Mouse (Mus musculus) Patski (cell line): ENCODE measurements around the gene Rae1. TPM values are rescaled to one million over a fixed set of nuclear protein-coding genes. Genes with fewer than 3 reads are reported as not detected.

Experiments used
- ATAC-seq: fragments of 100-300 bp; one replicate; pipeline ENCODE4 v1.8.0; 2021
- CTCF ChIA-PET: fragments of 350-600 bp; sonication (Branson Sonifier 250); formaldehyde crosslinking; loops from one replicate; lab custom pipeline; 2022; ENCODE audit warnings: inconsistent platforms; lab: Charles Lee
- POLR2A ChIA-PET: fragments of 350-600 bp; sonication (Branson Sonifier 250); formaldehyde crosslinking; loops from one replicate; lab custom pipeline; 2022; ENCODE audit warnings: antibody characterized with exemption, inconsistent platforms; lab: Charles Lee
- DNase-seq: peaks from one replicate; pipeline ENCODE4 v3.0.0-alpha.2; 2011; ENCODE audit warnings: low read depth, low spot score
- H3K27me3 ChIP-seq: fragments of 371-371 bp; one replicate; pipeline ENCODE4 v1.5.1; 2021
- CTCF ChIP-seq: fragments of 100-300 bp; IDR thresholded peaks from one replicate; pipeline ENCODE4 v1.5.1; 2021
- in situ Hi-C: fragments of 300-500 bp; cut with MboI; formaldehyde crosslinking; loops from 3 replicates; pipeline ENCODE4 v1.11.1; 2018; ENCODE audit warnings: low pct_unique_long_range_greater_than_20kb, mixed read lengths
- polyA plus RNA-seq: library from polyadenylated mRNA; unstranded; gene quantifications from one replicate; pipeline ENCODE4 v1.2.3, GENCODE M21; 2021

Rae1 gene
- polyA plus RNA-seq, 1 experiment from 2014 or later: 77.6 TPM

DNA sequence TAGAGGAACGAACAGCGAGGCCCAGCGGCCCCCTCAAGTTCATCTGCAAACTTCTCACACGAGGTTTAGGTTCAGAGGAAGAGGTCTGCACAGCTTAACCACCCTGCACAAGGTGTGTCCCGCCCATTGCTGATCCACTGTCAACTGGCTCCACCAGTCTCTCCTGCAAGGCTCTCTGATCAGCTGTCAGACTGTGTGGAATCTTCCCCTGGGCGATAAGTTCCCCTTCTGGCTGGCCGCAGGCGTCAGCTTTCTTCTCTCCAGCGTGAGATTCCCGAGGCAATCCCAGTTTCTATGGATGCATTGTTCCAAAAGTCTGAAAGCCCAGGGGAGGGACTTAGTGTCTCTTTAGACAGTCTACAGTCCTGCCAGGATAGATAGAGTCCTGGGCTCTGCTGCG is 58.3 kb downstream of the Rae1 start:
- TF ChIP-seq CTCF: no peak
- ATAC-seq (no peak), DNase-seq (no peak)
- in situ Hi-C loops: no loop called here
- no peaks in the 10 kb centered on the region for H3K27me3 ChIP-seq
- POLR2A ChIA-PET: no interaction called here
- CTCF ChIA-PET: no interaction called here

DNA sequence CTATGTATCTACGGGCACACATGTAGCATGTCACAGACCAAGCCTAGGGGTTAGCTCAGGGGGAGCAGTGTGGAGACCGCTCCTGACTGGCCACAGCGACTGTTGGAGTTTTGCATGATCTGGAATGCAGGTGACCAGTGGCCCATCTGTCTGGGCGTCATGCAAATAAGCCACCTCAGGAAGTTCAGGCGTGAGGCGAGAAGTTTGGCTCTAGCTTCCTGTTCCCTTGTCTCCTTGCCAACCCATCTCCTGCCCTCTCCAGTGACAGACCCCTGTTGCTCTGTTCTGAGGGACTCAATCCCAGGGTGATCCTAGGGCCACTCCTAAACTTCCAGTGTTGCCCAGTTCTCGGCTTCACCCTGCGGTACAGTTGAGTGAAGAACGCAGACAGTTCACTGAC is 60.5 kb downstream of the Rae1 start:
- DNase-seq: no peak
- in situ Hi-C loops: no loop called here
- ChIA-PET POLR2A (no interaction called here), CTCF (interaction anchor here (1.1 kb wide), 1 partner anchor 12 kb away, joined by 3 read pairs; no protein-coding TSS in a partner anchor)
- no peak for TF ChIP-seq CTCF
- H3K27me3 ChIP-seq: no peaks in the 10 kb centered on the region
- ATAC-seq: no peak

DNA sequence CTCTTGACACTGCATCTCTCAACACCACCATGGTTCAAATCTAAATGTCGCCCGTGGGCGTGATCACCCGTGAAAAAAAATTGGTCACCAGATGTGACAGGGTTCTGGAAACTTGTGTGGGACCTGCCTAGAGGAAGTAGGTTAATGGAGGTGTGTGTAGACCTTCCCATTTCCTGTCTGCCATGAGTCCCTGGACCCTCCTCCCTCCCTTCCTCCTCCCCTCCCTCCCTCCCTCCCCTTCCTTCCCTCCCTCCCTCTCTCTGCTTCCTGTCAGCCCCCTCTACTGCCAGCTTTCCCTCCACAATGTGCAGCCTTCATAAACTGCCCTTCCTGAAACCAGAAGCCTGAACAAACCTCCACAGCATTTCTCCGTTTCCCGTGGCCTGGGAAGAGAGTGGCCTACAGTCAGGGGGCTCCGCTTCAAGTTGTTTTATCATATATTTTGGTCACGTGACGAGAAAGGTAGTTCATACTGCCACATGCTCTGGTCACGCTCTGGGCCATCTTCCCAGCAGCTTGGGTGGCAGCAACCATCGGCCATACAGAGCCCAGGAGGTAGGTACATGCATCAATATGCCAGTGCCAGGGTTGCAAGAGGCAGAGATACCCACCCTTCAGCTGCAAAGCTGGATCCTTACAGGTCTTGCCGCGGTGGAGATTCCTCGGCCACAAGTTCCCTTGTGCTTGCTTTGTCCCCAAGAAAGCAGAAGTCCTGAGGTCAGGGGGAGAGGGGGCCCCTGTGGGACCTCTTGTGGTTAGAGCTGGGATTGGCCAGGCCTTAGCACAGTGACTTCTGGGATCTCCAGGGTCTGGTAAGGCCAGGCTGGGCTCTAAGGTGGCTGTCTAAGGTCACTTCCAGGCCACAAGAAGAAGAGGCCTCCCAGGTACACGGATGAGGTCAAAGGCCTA is 61.8 kb downstream of the Rae1 start:
- DNase-seq: no peak
- CTCF ChIA-PET: interaction anchor here (0.9 to 1.1 kb wide), 2 partner anchors 13 to 15 kb away, joined by 3 read pairs; no protein-coding TSS in a partner anchor
- peak; percentile 40 for ATAC-seq
- no peak for TF ChIP-seq CTCF
- H3K27me3 ChIP-seq: no peaks in the 10 kb centered on the region
- in situ Hi-C loops: no loop called here
- POLR2A ChIA-PET: no interaction called here

- H3K27me3 ChIP-seq: no peaks in the 10 kb centered on the region
- ATAC-seq (no peak), DNase-seq (no peak)
- in situ Hi-C loops: no loop called here
- TF ChIP-seq CTCF: no peak
- ChIA-PET CTCF (no interaction called here), POLR2A (no interaction called here)
Measured at GRCm38 (mm10) chr2:173063219-173063618, 63.3 kb downstream of the Rae1 start.

GRCm38 (mm10) chr2:173064864-173065263 is 64.9 kb downstream of the Rae1 start:
- DNase-seq: no peak
- H3K27me3 ChIP-seq: no peaks in the 10 kb centered on the region
- in situ Hi-C loops: no loop called here
- no peak for ATAC-seq
- ChIA-PET POLR2A (no interaction called here), CTCF (no interaction called here)
- TF ChIP-seq CTCF: no peak

Other genes with a start within 250 kb of the Rae1 start
- 12.3 TPM for gene Bmp7, start 59.8 kb upstream of the Rae1 start, polyA plus RNA-seq
- 1.3 TPM for gene Spo11, start 22.4 kb upstream of the Rae1 start, polyA plus RNA-seq
- gene Rbm38, start 20.4 kb downstream of the Rae1 start, polyA plus RNA-seq: 27.5 TPM
- gene Ctcfl, start 119.4 kb downstream of the Rae1 start, polyA plus RNA-seq: not detected
- not detected for gene Pck1, start 152.9 kb downstream of the Rae1 start, polyA plus RNA-seq
- 0.05 TPM for gene Zbp1, start 218.8 kb downstream of the Rae1 start, polyA plus RNA-seq